ENCODE assay signal across 11 mouse cellular contexts in the genomic region with DNA sequence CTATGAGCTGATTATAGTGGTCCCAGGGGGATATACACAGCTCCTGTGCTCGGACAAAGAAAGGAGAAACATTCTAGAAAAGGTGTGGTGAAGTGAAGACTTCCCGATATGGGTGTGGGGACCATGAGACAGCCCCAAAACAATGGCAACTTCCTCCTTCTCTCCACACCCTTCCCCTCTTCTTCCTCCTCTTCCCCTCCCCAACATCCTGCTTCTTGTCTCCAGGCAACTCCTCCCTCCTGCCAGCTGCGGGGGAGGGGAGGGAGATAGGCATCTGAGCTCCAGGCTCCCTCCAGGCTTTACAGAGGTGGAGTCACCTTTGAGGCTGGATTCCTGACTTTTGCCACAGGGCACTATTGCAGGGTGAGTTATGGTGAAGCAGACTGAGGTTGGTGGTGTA. TPM values are rescaled to one million over a fixed set of nuclear protein-coding genes. Genes with fewer than 3 reads are reported as not detected.
DNase-seq lines count a peak whose midpoint lies in the region; ATAC-seq lines count a peak whose summit lies in the region.
"Had no signal": no experiment of that assay in that cellular context is flagged by ENCODE, and none has a peak within 500 bp of the region (broad histone marks: within the 10 kb centered on the region; RNA-seq: fewer than 3 reads in every experiment).

No protein-coding gene starts in this region.

- intact Hi-C loops in left cerebral cortex, postnatal 36 days (cut with DNase I): no loop called here

- DNase-seq in limb, embryonic 11.5 days (ENCODE audit: low spot score): peak; percentile 26
- no peak for DNase-seq in limb, embryonic 10.5 days (ENCODE audit: low spot score)
- DNase-seq in embryonic facial prominence, embryonic 10.5 days (ENCODE audit: low spot score): peak; percentile 19
- DNase-seq in kidney, postnatal 4 days: peak; percentile 54 to 70
- DNase-seq in yolk sac, embryonic 10.5 days (ENCODE audit: low spot score): peak; percentile 45
- DNase-seq in left cerebral cortex, postnatal 36 days (ENCODE audit: low spot score in 2 of 2): no peak

- no peaks in the 10 kb centered on the region for H3K9me3 ChIP-seq in limb, embryonic 11.5 days (ENCODE audit: control insufficient read depth, low read length)
- no peaks in the 10 kb centered on the region for H3K9me3 ChIP-seq in limb, embryonic 10.5 days (replicated peaks)
- H3K9me3 ChIP-seq in embryonic facial prominence, embryonic 10.5 days: no peaks in the 10 kb centered on the region
- no peaks in the 10 kb centered on the region for H3K9me3 ChIP-seq in neural tube, embryonic 15.5 days (replicated peaks)
- H3K9me3 ChIP-seq: embryonic facial prominence, embryonic 15.5 days; neural tube, embryonic 12.5 days had no signal

- H3K27me3 ChIP-seq in limb, embryonic 11.5 days (ENCODE audit: control insufficient read depth, insufficient read depth, low read length): no peaks in the 10 kb centered on the region
- 0 out of 2 replicates have a peak, but pooled peaks cover under 1% of the 10 kb centered on the region for H3K27me3 ChIP-seq in limb, embryonic 10.5 days (ENCODE audit: low read depth, poor library complexity, severe bottlenecking)
- no peaks in the 10 kb centered on the region for H3K27me3 ChIP-seq in embryonic facial prominence, embryonic 10.5 days (replicated peaks; ENCODE audit: low read depth, poor library complexity, severe bottlenecking)
- no peaks in the 10 kb centered on the region for H3K27me3 ChIP-seq in neural tube, embryonic 15.5 days (replicated peaks)
- H3K27me3 ChIP-seq: embryonic facial prominence, embryonic 15.5 days; neural tube, embryonic 12.5 days had no signal

- 71% methylated on average over 2 of the region's 3 CpGs for WGBS in limb, embryonic 11.5 days
- WGBS in limb, embryonic 10.5 days: 41% methylated on average over 3 of the region's 3 CpGs
- WGBS in embryonic facial prominence, embryonic 10.5 days: 40% methylated on average over 3 of the region's 3 CpGs
- 45% methylated on average over 3 of the region's 3 CpGs for WGBS in neural tube, embryonic 15.5 days

- H3K4me2 ChIP-seq in limb, embryonic 11.5 days (ENCODE audit: low read depth, severe bottlenecking): no peak overlapping the region
- no peak overlapping the region for H3K4me2 ChIP-seq in neural tube, embryonic 15.5 days
- H3K4me2 ChIP-seq: embryonic facial prominence, embryonic 15.5 days; neural tube, embryonic 12.5 days had no signal

- H3K9ac ChIP-seq in limb, embryonic 11.5 days (ENCODE audit: low read length): no peak overlapping the region
- H3K9ac ChIP-seq in neural tube, embryonic 15.5 days (replicated peaks): no peak overlapping the region
- H3K9ac ChIP-seq: embryonic facial prominence, embryonic 15.5 days; neural tube, embryonic 12.5 days had no signal

- ATAC-seq in limb, embryonic 11.5 days (ENCODE audit: insufficient number of reproducible peaks, low FRiP score, low TSS enrichment, low read depth): no peak
- ATAC-seq in neural tube, embryonic 15.5 days (ENCODE audit: low FRiP score): no peak
- ATAC-seq: hindbrain, postnatal 0 days had no signal

- H3K27ac ChIP-seq in limb, embryonic 11.5 days (replicated peaks; ENCODE audit: low read depth, low read length): no peak overlapping the region
- no peak overlapping the region for H3K27ac ChIP-seq in limb, embryonic 10.5 days
- H3K27ac ChIP-seq in embryonic facial prominence, embryonic 10.5 days (replicated peaks): no peak overlapping the region
- no peak overlapping the region for H3K27ac ChIP-seq in neural tube, embryonic 15.5 days (replicated peaks)
- H3K27ac ChIP-seq: embryonic facial prominence, embryonic 15.5 days; hindbrain, postnatal 0 days; neural tube, embryonic 12.5 days had no signal

- no peaks in the 10 kb centered on the region; the same call in 1 of the 2 replicates for H3K4me1 ChIP-seq in limb, embryonic 11.5 days (ENCODE audit: control insufficient read depth, insufficient read depth, low read length)
- peaks cover 12% of the 10 kb centered on the region for H3K4me1 ChIP-seq in limb, embryonic 10.5 days
- H3K4me1 ChIP-seq in embryonic facial prominence, embryonic 10.5 days: peaks cover 24% of the 10 kb centered on the region
- H3K4me1 ChIP-seq in neural tube, embryonic 15.5 days: 0 out of 2 replicates have a peak, but pooled peaks cover 4% of the 10 kb centered on the region
- H3K4me1 ChIP-seq: embryonic facial prominence, embryonic 15.5 days; neural tube, embryonic 12.5 days had no signal

- H3K36me3 ChIP-seq in limb, embryonic 11.5 days (ENCODE audit: control insufficient read depth, insufficient read depth, low read length): no peaks in the 10 kb centered on the region
- H3K36me3 ChIP-seq in limb, embryonic 10.5 days: no peaks in the 10 kb centered on the region
- H3K36me3 ChIP-seq in embryonic facial prominence, embryonic 10.5 days (replicated peaks): no peaks in the 10 kb centered on the region
- no peaks in the 10 kb centered on the region for H3K36me3 ChIP-seq in neural tube, embryonic 15.5 days
- H3K36me3 ChIP-seq: embryonic facial prominence, embryonic 15.5 days; neural tube, embryonic 12.5 days had no signal

- no peak overlapping the region for H3K4me3 ChIP-seq in limb, embryonic 11.5 days (ENCODE audit: low read depth, low read length)
- H3K4me3 ChIP-seq in limb, embryonic 10.5 days: no peak overlapping the region
- H3K4me3 ChIP-seq in embryonic facial prominence, embryonic 10.5 days: no peak overlapping the region
- no peak overlapping the region for H3K4me3 ChIP-seq in neural tube, embryonic 15.5 days (replicated peaks)
- H3K4me3 ChIP-seq: embryonic facial prominence, embryonic 15.5 days; neural tube, embryonic 12.5 days had no signal

RNA-seq across cellular contexts. Expression of a gene that starts 40.6 kb away (rescaled TPM):
- 3.3 and 3.5 TPM in 2 replicates for polyA plus RNA-seq in limb, embryonic 11.5 days (2014; fragmentation: Nextera tagmentation; extraction: Ambion mirVana)
- polyA plus RNA-seq in limb, embryonic 10.5 days (2016; fragmentation: Nextera tagmentation; extraction: Ambion mirVana): 2.7 and 4.7 TPM in 2 replicates
- polyA plus RNA-seq in embryonic facial prominence, embryonic 10.5 days (2016; fragmentation: Nextera tagmentation; extraction: Ambion mirVana): 3.8 and 4.2 TPM in 2 replicates
- polyA plus RNA-seq in neural tube, embryonic 15.5 days (2015; fragmentation: Nextera tagmentation; extraction: Ambion mirVana): 1.5 and 2.0 TPM in 2 replicates
- total RNA-seq in left cerebral cortex, postnatal 36 days (2021): under 1 TPM; 0.57 to 0.79 TPM
- total RNA-seq: gastrocnemius, adult 8-10 months had no signal

RNA-seq across cellular contexts. Expression of a gene that starts 45.4 kb away (rescaled TPM):
- polyA plus RNA-seq in limb, embryonic 11.5 days (2014; fragmentation: Nextera tagmentation; extraction: Ambion mirVana): 0.36 and 0.40 TPM in 2 replicates
- polyA plus RNA-seq in limb, embryonic 10.5 days (2016; fragmentation: Nextera tagmentation; extraction: Ambion mirVana): 0.25 and 0.39 TPM in 2 replicates
- 0.29 and 0.67 TPM in 2 replicates for polyA plus RNA-seq in embryonic facial prominence, embryonic 10.5 days (2016; fragmentation: Nextera tagmentation; extraction: Ambion mirVana)
- 0.70 and 2.6 TPM in 2 replicates for polyA plus RNA-seq in neural tube, embryonic 15.5 days (2015; fragmentation: Nextera tagmentation; extraction: Ambion mirVana)
- total RNA-seq in left cerebral cortex, postnatal 36 days (2021): 10 to 100 TPM; 70.4 to 76.4 TPM

Comparison
In these comparisons a context has a peak if more than half of its experiments do, and no peak if none do; other contexts are left out.
1. DNase-seq: peak in limb, embryonic 11.5 days (single experiment), embryonic facial prominence, embryonic 10.5 days (single experiment), kidney, postnatal 4 days (2 of 2) and yolk sac, embryonic 10.5 days (single experiment); none in limb, embryonic 10.5 days (single experiment) and left cerebral cortex, postnatal 36 days (0 of 2).